Mouse (Mus musculus) testis, adult 2 months (tissue): ENCODE data around the gene Gm42906. TPM values are rescaled to one million over a fixed set of nuclear protein-coding genes. Genes with fewer than 3 reads are reported as not detected.

Experiments used
- H3K27ac ChIP-seq: fragments of 200-500 bp; 2 replicates; pipeline ENCODE4 v1.5.1; 2012; ENCODE audit warnings: low read depth, low read length; ENCODE audit not compliant: control insufficient read depth, insufficient read depth
- H3K27me3 ChIP-seq: fragments of 200-500 bp; 2 replicates; pipeline ENCODE4 v1.6.1; 2012; ENCODE audit warnings: mild to moderate bottlenecking, low read length, moderate library complexity; ENCODE audit not compliant: control insufficient read depth, insufficient read depth
- H3K36me3 ChIP-seq: fragments of 200-500 bp; 2 replicates; pipeline ENCODE4 v1.6.1; 2012; ENCODE audit warnings: mild to moderate bottlenecking, low read length; ENCODE audit not compliant: control insufficient read depth, insufficient read depth
- H3K4me1 ChIP-seq: fragments of 200-500 bp; 2 replicates; pipeline ENCODE4 v1.6.1; 2012; ENCODE audit warnings: low read length; ENCODE audit not compliant: control insufficient read depth, insufficient read depth
- H3K4me3 ChIP-seq: fragments of 200-500 bp; 2 replicates; pipeline ENCODE4 v1.5.1; 2012; ENCODE audit warnings: low read depth, mild to moderate bottlenecking, low read length, moderate library complexity, mixed read lengths; ENCODE audit not compliant: control insufficient read depth
- CTCF ChIP-seq: fragments of 200-500 bp; IDR thresholded peaks from 2 replicates; pipeline ENCODE4 v1.5.1; 2012; ENCODE audit warnings: low read depth, mild to moderate bottlenecking, inconsistent platforms, low read length, moderate library complexity; ENCODE audit not compliant: control insufficient read depth, insufficient read depth, insufficient replicate concordance
- POLR2A ChIP-seq: fragments of 200-500 bp; IDR thresholded peaks from 2 replicates; pipeline ENCODE4 v1.6.1; 2012; ENCODE audit warnings: low read depth, mild to moderate bottlenecking, inconsistent platforms, low read length, moderate library complexity; ENCODE audit not compliant: control insufficient read depth
- polyA plus RNA-seq: library from polyadenylated mRNA; depleted of rRNA; stranded (reverse); fragments of >200 nt; gene quantifications from 2 replicates; pipeline ENCODE4 v1.2.3, GENCODE M21; 2012

Gm42906 gene
- polyA plus RNA-seq, 1 experiment: not detected

- Histone ChIP-seq H3K27ac (no peak overlapping the region), H3K36me3 (no peaks in the 10 kb centered on the region), H3K4me1 (peaks cover 3% of the 10 kb centered on the region), H3K4me3 (no peak overlapping the region), H3K27me3 (no peaks in the 10 kb centered on the region)
- no peak for TF ChIP-seq POLR2A
- no peak for TF ChIP-seq CTCF
Measured at GRCm38 (mm10) chr5:151065228-151065627, 362.7 kb downstream of the Gm42906 start.

GRCm38 (mm10) chr5:151061942-151062341 lies 366.0 kb downstream of the Gm42906 start:
- no peak overlapping the region for H3K27ac ChIP-seq
- peaks cover 3% of the 10 kb centered on the region for H3K4me1 ChIP-seq
- TF ChIP-seq POLR2A (no peak), CTCF (no peak)

GRCm38 (mm10) chr5:151060476-151060875 lies 367.5 kb downstream of the Gm42906 start:
- no peak overlapping the region for H3K27ac ChIP-seq
- TF ChIP-seq CTCF (no peak), POLR2A (no peak)
- peaks cover 3% of the 10 kb centered on the region for H3K4me1 ChIP-seq
- H3K36me3 ChIP-seq: no peaks in the 10 kb centered on the region
- no peak overlapping the region for H3K4me3 ChIP-seq
- no peaks in the 10 kb centered on the region for H3K27me3 ChIP-seq

More at GRCm38 (mm10) chr5:151061942-151062341, 366.0 kb downstream of the Gm42906 start:
- H3K4me3 ChIP-seq: no peak overlapping the region
- H3K27me3 ChIP-seq: no peaks in the 10 kb centered on the region
- H3K36me3 ChIP-seq: no peaks in the 10 kb centered on the region

GRCm38 (mm10) chr5:151059772-151060171 lies 368.2 kb downstream of the Gm42906 start:
- TF ChIP-seq POLR2A (no peak), CTCF (no peak)
- H3K27ac ChIP-seq: no peak overlapping the region

GRCm38 (mm10) chr5:151059352-151059751 lies 368.6 kb downstream of the Gm42906 start:
- H3K36me3 ChIP-seq: no peaks in the 10 kb centered on the region
- H3K4me3 ChIP-seq: no peak overlapping the region
- H3K27me3 ChIP-seq: no peaks in the 10 kb centered on the region
- no peak overlapping the region for H3K27ac ChIP-seq
- peaks cover 3% of the 10 kb centered on the region for H3K4me1 ChIP-seq
- TF ChIP-seq POLR2A (no peak), CTCF (no peak)

More at GRCm38 (mm10) chr5:151059772-151060171, 368.2 kb downstream of the Gm42906 start:
- Histone ChIP-seq H3K27me3 (no peaks in the 10 kb centered on the region), H3K4me1 (peaks cover 3% of the 10 kb centered on the region), H3K36me3 (no peaks in the 10 kb centered on the region), H3K4me3 (no peak overlapping the region)

- Histone ChIP-seq H3K36me3 (no peaks in the 10 kb centered on the region), H3K27me3 (no peaks in the 10 kb centered on the region), H3K27ac (no peak overlapping the region), H3K4me3 (no peak overlapping the region), H3K4me1 (no peaks in the 10 kb centered on the region; the same call in 1 of the 2 replicates)
- TF ChIP-seq CTCF: no peak
- no peak for TF ChIP-seq POLR2A
Measured at GRCm38 (mm10) chr5:151057716-151058115, 370.2 kb downstream of the Gm42906 start.

GRCm38 (mm10) chr5:151056920-151057294 lies 371.1 kb downstream of the Gm42906 start:
- TF ChIP-seq POLR2A (no peak), CTCF (no peak)
- Histone ChIP-seq H3K36me3 (no peaks in the 10 kb centered on the region), H3K4me1 (no peaks in the 10 kb centered on the region; the same call in 1 of the 2 replicates), H3K27me3 (no peaks in the 10 kb centered on the region), H3K4me3 (no peak overlapping the region), H3K27ac (no peak overlapping the region)

GRCm38 (mm10) chr5:151056255-151056919 lies 371.6 kb downstream of the Gm42906 start:
- H3K27me3 ChIP-seq: no peaks in the 10 kb centered on the region
- no peak overlapping the region for H3K27ac ChIP-seq
- H3K4me1 ChIP-seq: no peaks in the 10 kb centered on the region; the same call in 1 of the 2 replicates
- no peaks in the 10 kb centered on the region for H3K36me3 ChIP-seq
- TF ChIP-seq POLR2A: no peak
- no peak for TF ChIP-seq CTCF
- H3K4me3 ChIP-seq: no peak overlapping the region
